Mouse (Mus musculus) MEL (cell line): ENCODE measurements around the gene Thada. TPM values are rescaled to one million over a fixed set of nuclear protein-coding genes. Genes with fewer than 3 reads are reported as not detected.

Experiments
- DNase-seq: peaks from one replicate; pipeline ENCODE4 v3.0.0; 2011; ENCODE audit warnings: low read depth, low spot score
- H3K27ac ChIP-seq: 2 replicates; pipeline ENCODE4 v1.5.1; 2012; ENCODE audit warnings: low read depth, mild to moderate bottlenecking, control low read depth, low read length, moderate library complexity; ENCODE audit not compliant: control insufficient read depth
- H3K27me3 ChIP-seq, 2 experiments: fragments of 150-350 bp in 1 of 2; sonication (generic) in 1 of 2; 2 replicates each; pipeline ENCODE4 v1.6.1; 2012; ENCODE audit warnings: low read length in 2 of 2, mild to moderate bottlenecking in 2 of 2, improper control_type of control experiment in 1 of 2, moderate library complexity in 1 of 2; ENCODE audit not compliant: insufficient read depth in 2 of 2, control insufficient read depth in 1 of 2
- H3K36me3 ChIP-seq, 2 experiments: 2 replicates each; pipeline ENCODE4 v1.6.1; 2012 to 2014; ENCODE audit warnings: low read length in 2 of 2, improper control_type of control experiment in 1 of 2, inconsistent platforms in 1 of 2, mild to moderate bottlenecking in 1 of 2; ENCODE audit not compliant: insufficient read depth in 2 of 2, control insufficient read depth in 1 of 2
- H3K4me1 ChIP-seq, 2 experiments: fragments of 150-350 bp in 1 of 2; sonication (generic) in 1 of 2; 2 replicates each; pipeline ENCODE4 v1.6.1; 2012; ENCODE audit warnings: low read length in 2 of 2, improper control_type of control experiment in 1 of 2, mild to moderate bottlenecking in 1 of 2; ENCODE audit not compliant: insufficient read depth in 2 of 2, control insufficient read depth in 1 of 2
- H3K4me3 ChIP-seq, 2 experiments: fragments of 150-350 bp in 1 of 2; sonication (generic) in 1 of 2; 2 replicates each; pipeline ENCODE4 v1.5.1; 2012; ENCODE audit warnings: low read depth in 2 of 2, low read length in 2 of 2, mild to moderate bottlenecking in 2 of 2, moderate library complexity in 2 of 2, control low read depth in 1 of 2, improper control_type of control experiment in 1 of 2; ENCODE audit not compliant: control insufficient read depth in 1 of 2, insufficient read depth in 1 of 2
- H3K79me2 ChIP-seq: 2 replicates; pipeline ENCODE4 v1.6.1; 2012; ENCODE audit warnings: mild to moderate bottlenecking, low read length, moderate library complexity; ENCODE audit not compliant: control insufficient read depth, poor library complexity, insufficient read depth
- H3K9ac ChIP-seq: 2 replicates; pipeline ENCODE4 v1.6.1; 2012; ENCODE audit warnings: low read depth, mild to moderate bottlenecking, control low read depth, low read length, moderate library complexity; ENCODE audit not compliant: control insufficient read depth, poor library complexity, severe bottlenecking
- H3K9me3 ChIP-seq: fragments of 150-350 bp; sonication (generic); replicated peaks from 2 replicates; pipeline ENCODE4 v1.6.1; 2012; ENCODE audit warnings: mild to moderate bottlenecking, low read length, improper control_type of control experiment, moderate library complexity; ENCODE audit not compliant: insufficient read depth
- CTCF ChIP-seq, 3 experiments: IDR thresholded peaks in 2 of 3; conservative IDR thresholded peaks in 1 of 3; 2 replicates each; pipeline ENCODE4 v1.5.1; 2011 to 2012; ENCODE audit warnings: low read length in 3 of 3, low read depth in 2 of 3, mild to moderate bottlenecking in 2 of 3, improper control_type of control experiment in 1 of 3, inconsistent platforms in 1 of 3, mixed read lengths in 1 of 3, moderate library complexity in 1 of 3; ENCODE audit not compliant: control insufficient read depth in 1 of 3, insufficient read depth in 1 of 3, poor library complexity in 1 of 3, severe bottlenecking in 1 of 3
- ELF1 ChIP-seq: IDR thresholded peaks from 2 replicates; pipeline ENCODE4 v1.6.1; 2014; ENCODE audit warnings: low read depth, mild to moderate bottlenecking, inconsistent platforms, low read length, improper control_type of control experiment, moderate library complexity
- ETS1 ChIP-seq: IDR thresholded peaks from 2 replicates; pipeline ENCODE4 v1.6.1; 2012; ENCODE audit warnings: low read depth, mild to moderate bottlenecking, inconsistent platforms, low read length, improper control_type of control experiment, moderate library complexity
- HCFC1 ChIP-seq: IDR thresholded peaks from 2 replicates; pipeline ENCODE4 v1.6.1; 2012; ENCODE audit warnings: low read depth, mild to moderate bottlenecking, inconsistent platforms, low read length, improper control_type of control experiment, moderate library complexity
- JUND ChIP-seq: IDR thresholded peaks from 2 replicates; pipeline ENCODE4 v1.6.1; 2011; ENCODE audit warnings: low read depth, mild to moderate bottlenecking, improper control_type of control experiment, low read length
- KAT2A ChIP-seq: conservative IDR thresholded peaks from 2 replicates; pipeline ENCODE4 v1.6.1; 2012; ENCODE audit warnings: low read depth, low read length, improper control_type of control experiment, inconsistent platforms
- MAFK ChIP-seq: IDR thresholded peaks from 2 replicates; pipeline ENCODE4 v1.6.1; 2011; ENCODE audit warnings: low read depth, mild to moderate bottlenecking, low read length, improper control_type of control experiment, borderline replicate concordance
- MAX ChIP-seq: IDR thresholded peaks from 2 replicates; pipeline ENCODE4 v1.6.1; 2011; ENCODE audit warnings: low read length, improper control_type of control experiment
- MAZ ChIP-seq: IDR thresholded peaks from 2 replicates; pipeline ENCODE4 v1.6.1; 2012; ENCODE audit warnings: low read depth, mild to moderate bottlenecking, inconsistent platforms, low read length, improper control_type of control experiment
- MXI1 ChIP-seq: IDR thresholded peaks from 2 replicates; pipeline ENCODE4 v1.6.1; 2011; ENCODE audit warnings: mild to moderate bottlenecking, low read depth, low read length, improper control_type of control experiment
- MYB ChIP-seq: IDR thresholded peaks from 2 replicates; pipeline ENCODE4 v1.6.1; 2011; ENCODE audit warnings: mild to moderate bottlenecking, low read depth, low read length, improper control_type of control experiment
- MYC ChIP-seq: IDR thresholded peaks from 2 replicates; pipeline ENCODE4 v1.6.1; 2011; ENCODE audit warnings: low read depth, mild to moderate bottlenecking, low read length, improper control_type of control experiment, moderate library complexity
- NRF1 ChIP-seq: IDR thresholded peaks from 2 replicates; pipeline ENCODE4 v1.6.1; 2014; ENCODE audit warnings: low read depth, mild to moderate bottlenecking, inconsistent platforms, low read length, improper control_type of control experiment, moderate library complexity; ENCODE audit not compliant: poor library complexity, insufficient read depth, severe bottlenecking
- POLR2A ChIP-seq, 2 experiments: IDR thresholded peaks; 2 replicates each; pipeline ENCODE4 v1.6.1; 2011 to 2012; ENCODE audit warnings: low read length in 2 of 2, mild to moderate bottlenecking in 2 of 2, control low read depth in 1 of 2, improper control_type of control experiment in 1 of 2, low read depth in 1 of 2, moderate library complexity in 1 of 2; ENCODE audit not compliant: control insufficient read depth in 1 of 2, insufficient read depth in 1 of 2, poor library complexity in 1 of 2
- POLR2AphosphoS2 ChIP-seq: IDR thresholded peaks from 2 replicates; pipeline ENCODE4 v1.6.1; 2011; ENCODE audit warnings: low read length, improper control_type of control experiment
- RAD21 ChIP-seq: IDR thresholded peaks from 2 replicates; pipeline ENCODE4 v1.6.1; 2011; ENCODE audit warnings: mild to moderate bottlenecking, low read depth, low read length, improper control_type of control experiment
- RCOR1 ChIP-seq: IDR thresholded peaks from 2 replicates; pipeline ENCODE4 v1.6.1; 2012; ENCODE audit warnings: low read depth, mild to moderate bottlenecking, inconsistent platforms, low read length, improper control_type of control experiment
- SMC3 ChIP-seq: IDR thresholded peaks from 2 replicates; pipeline ENCODE4 v1.6.1; 2011; ENCODE audit warnings: low read depth, low read length, improper control_type of control experiment
- TAL1 ChIP-seq: IDR thresholded peaks from 2 replicates; pipeline ENCODE4 v1.6.1; 2012; ENCODE audit warnings: mild to moderate bottlenecking, inconsistent platforms, low read length, moderate library complexity, mixed read lengths
- TCF12 ChIP-seq: IDR thresholded peaks from 2 replicates; pipeline ENCODE4 v1.6.1; 2014; ENCODE audit warnings: low read depth, mild to moderate bottlenecking, inconsistent platforms, low read length, improper control_type of control experiment, moderate library complexity
- USF2 ChIP-seq, 2 experiments: IDR thresholded peaks; 2 replicates each; pipeline ENCODE4 v1.6.1; 2011 to 2012; ENCODE audit warnings: improper control_type of control experiment in 2 of 2, low read length in 2 of 2, borderline replicate concordance in 1 of 2, inconsistent platforms in 1 of 2, low read depth in 1 of 2, mild to moderate bottlenecking in 1 of 2; ENCODE audit not compliant: insufficient read depth in 1 of 2
- ZC3H11A ChIP-seq: IDR thresholded peaks from 2 replicates; pipeline ENCODE4 v1.6.1; 2012; ENCODE audit warnings: low read depth, mild to moderate bottlenecking, inconsistent platforms, low read length, improper control_type of control experiment
- ZMIZ1 ChIP-seq: IDR thresholded peaks from 2 replicates; pipeline ENCODE4 v1.6.1; 2012; ENCODE audit warnings: low read depth, mild to moderate bottlenecking, inconsistent platforms, low read length, improper control_type of control experiment, moderate library complexity
- polyA plus RNA-seq, 2 experiments: library from polyadenylated mRNA; stranded (reverse) in 1 of 2; unstranded in 1 of 2; fragments of >175 nt in 1 of 2; fragments of >200 nt in 1 of 2; gene quantifications; 2 replicates each; pipeline versions ENCODE4 v1.2.1 to v1.2.4; 2012; ENCODE audit warnings: low replicate concordance in 2 of 2, low read depth in 1 of 2; ENCODE audit not compliant: insufficient read length in 2 of 2, insufficient read depth in 1 of 2, missing spikeins in 1 of 2
- total RNA-seq: library from RNA; depleted of rRNA; stranded (reverse); fragments of 300-350 nt; gene quantifications from 2 replicates; pipeline ENCODE4 v1.2.3, GENCODE M21; 2012

Gene Thada
- total and polyA plus RNA-seq, 3 experiments = 19.8 to 20.6 TPM; not detected in 1

- H3K27me3 ChIP-seq = peaks cover 0 to 2% of the 10 kb centered on the region in 2 experiments; a peak in 2 of 4 replicates
- no peak for TF ChIP-seq POLR2AphosphoS2
- TF ChIP-seq KAT2A = no peak
- no peak for TF ChIP-seq HCFC1
- peak; percentile 43 to 67 (median 49) for TF ChIP-seq CTCF (IDR thresholded peaks at IDR 0.05 in 2 of 3, conservative IDR thresholded peaks at IDR 0.05 in 1 of 3; ENCODE audit: control insufficient read depth in 1 of 3, insufficient read depth in 1 of 3, low read depth in 2 of 3, low read length in 3 of 3, poor library complexity in 1 of 3, severe bottlenecking in 1 of 3)
- no peak for TF ChIP-seq ETS1
- peak; percentile 66 for TF ChIP-seq RAD21
- TF ChIP-seq ZC3H11A = peak; percentile 44
- no peak for TF ChIP-seq MYB
- no peak for TF ChIP-seq USF2 (IDR thresholded peaks at IDR 0.05; ENCODE audit: borderline replicate concordance in 1 of 2, insufficient read depth in 1 of 2, low read depth in 1 of 2, low read length in 2 of 2)
- TF ChIP-seq RCOR1 = no peak
- TF ChIP-seq TCF12 = no peak
- TF ChIP-seq ZMIZ1 = no peak
- TF ChIP-seq SMC3 = peak; percentile 69
- no peak for TF ChIP-seq ELF1
- TF ChIP-seq, all 39 proteins: peak for 4
- Histone ChIP-seq H3K27ac (no peak overlapping the region), H3K4me3 (no peak overlapping the region), H3K9ac (no peak overlapping the region), H3K79me2 (no peaks in the 10 kb centered on the region), H3K4me1 (no peaks in the 10 kb centered on the region), H3K36me3 (no peaks in the 10 kb centered on the region), H3K9me3 (no peaks in the 10 kb centered on the region)
- DNase-seq = peak; percentile 29
These were observed 14.7 kb upstream of the Thada start for GRCm38 (mm10) chr17:84480464-84481355.

- TF ChIP-seq MAZ (no peak), JUND (no peak), POLR2A (IDR thresholded peaks at IDR 0.05; ENCODE audit: control insufficient read depth in 1 of 2, insufficient read depth in 1 of 2, low read depth in 1 of 2, low read length in 2 of 2, poor library complexity in 1 of 2) (no peak), KAT2A (no peak), TAL1 (no peak), NRF1 (no peak), MXI1 (no peak), CTCF (IDR thresholded peaks at IDR 0.05 in 2 of 3, conservative IDR thresholded peaks at IDR 0.05 in 1 of 3; ENCODE audit: control insufficient read depth in 1 of 3, insufficient read depth in 1 of 3, low read depth in 2 of 3, low read length in 3 of 3, poor library complexity in 1 of 3, severe bottlenecking in 1 of 3) (no peak), SMC3 (no peak), ELF1 (no peak), MAFK (no peak), MYC (no peak), MAX (no peak)
- no peaks in the 10 kb centered on the region for H3K9me3 ChIP-seq
- peaks cover 2 to 5% of the 10 kb centered on the region in 2 experiments; a peak in 3 of 4 replicates for H3K27me3 ChIP-seq
- no peaks in the 10 kb centered on the region for H3K36me3 ChIP-seq
- no peak overlapping the region for H3K27ac ChIP-seq
- H3K4me3 ChIP-seq = no peak overlapping the region
- no peaks in the 10 kb centered on the region for H3K79me2 ChIP-seq
- DNase-seq = no peak
- no peak overlapping the region for H3K9ac ChIP-seq
- no peaks in the 10 kb centered on the region for H3K4me1 ChIP-seq
These were observed 12.3 kb upstream of the Thada start for GRCm38 (mm10) chr17:84478276-84478675.
